Mouse (Mus musculus): ENCODE measurements around the gene Slc35a2.

- TF ChIP-seq CTCF (IDR thresholded peaks at IDR 0.05; ENCODE audit: control insufficient read depth, insufficient read depth, insufficient read length) (no peak), MAX (IDR thresholded peaks at IDR 0.05) (no peak), USF1 (IDR thresholded peaks at IDR 0.05; ENCODE audit: low read depth) (no peak), MYOD1 (IDR thresholded peaks at IDR 0.05; ENCODE audit: control insufficient read depth, insufficient read length, low read depth) (no peak), FOSL1 (IDR thresholded peaks at IDR 0.05; ENCODE audit: insufficient read depth, low read length, poor library complexity, severe bottlenecking) (no peak), MYOG (IDR thresholded peaks at IDR 0.05; ENCODE audit: control insufficient read depth, extremely low read depth, insufficient read length) (no peak)
These were observed 43.0 kb upstream of the Slc35a2 start for GRCm38 (mm10) chrX:7840842-7841162.
